Mouse (Mus musculus) kidney, postnatal 14 days (tissue): Measurements from ENCODE around the gene Aox2.

Source experiments
- DNase-seq: peaks from one replicate; pipeline ENCODE4 v3.0.0; 2022; ENCODE audit warnings: mixed read lengths

The Aox2 gene

GRCm38 (mm10) chr1:58289863-58290469 lies 11.8 kb downstream of the Aox2 start:
- DNase-seq: no peak

- no peak for DNase-seq
Measured at GRCm38 (mm10) chr1:58291394-58292300, 13.5 kb downstream of the Aox2 start.

GRCm38 (mm10) chr1:58294730-58295129 lies 16.6 kb downstream of the Aox2 start:
- no peak for DNase-seq

GRCm38 (mm10) chr1:58296278-58296677 lies 18.2 kb downstream of the Aox2 start:
- DNase-seq: peak; percentile 81

GRCm38 (mm10) chr1:58296821-58297220 lies 18.7 kb downstream of the Aox2 start:
- DNase-seq: no peak

- no peak for DNase-seq
Measured at GRCm38 (mm10) chr1:58298347-58298746, 20.2 kb downstream of the Aox2 start.

- no peak for DNase-seq
Measured at GRCm38 (mm10) chr1:58301073-58301472, 22.9 kb downstream of the Aox2 start.

- DNase-seq: no peak
Measured at GRCm38 (mm10) chr1:58302015-58302414, 23.9 kb downstream of the Aox2 start.

GRCm38 (mm10) chr1:58303009-58303408 lies 24.9 kb downstream of the Aox2 start:
- DNase-seq: no peak

GRCm38 (mm10) chr1:58303726-58304125 lies 25.6 kb downstream of the Aox2 start:
- DNase-seq: peak; percentile 21

- DNase-seq: no peak
Measured at GRCm38 (mm10) chr1:58304296-58304695, 26.2 kb downstream of the Aox2 start.

GRCm38 (mm10) chr1:58307181-58307580 lies 29.1 kb downstream of the Aox2 start:
- peak; percentile 54 for DNase-seq

GRCm38 (mm10) chr1:58308594-58308993 lies 30.5 kb downstream of the Aox2 start:
- DNase-seq: no peak

GRCm38 (mm10) chr1:58309853-58310252 lies 31.7 kb downstream of the Aox2 start:
- DNase-seq: no peak

- no peak for DNase-seq
Measured at GRCm38 (mm10) chr1:58311221-58311864, 33.2 kb downstream of the Aox2 start.

GRCm38 (mm10) chr1:58313173-58313572 lies 35.0 kb downstream of the Aox2 start:
- DNase-seq: no peak

GRCm38 (mm10) chr1:58315532-58315931 lies 37.4 kb downstream of the Aox2 start:
- no peak for DNase-seq

GRCm38 (mm10) chr1:58333222-58333621 lies 55.1 kb downstream of the Aox2 start:
- DNase-seq: no peak

- DNase-seq: no peak
Measured at GRCm38 (mm10) chr1:58339901-58340300, 61.8 kb downstream of the Aox2 start.

GRCm38 (mm10) chr1:58341576-58341975 lies 63.5 kb downstream of the Aox2 start:
- peak; percentile 64 for DNase-seq

- no peak for DNase-seq
Measured at GRCm38 (mm10) chr1:58343861-58344260, 65.7 kb downstream of the Aox2 start.

- no peak for DNase-seq
Measured at GRCm38 (mm10) chr1:58344570-58344969, 66.4 kb downstream of the Aox2 start.

- no peak for DNase-seq
Measured at GRCm38 (mm10) chr1:58346159-58346558, 68.0 kb downstream of the Aox2 start.

- DNase-seq: no peak
Measured at GRCm38 (mm10) chr1:58348712-58349111, 70.6 kb downstream of the Aox2 start.
